Mouse (Mus musculus): ENCODE results near the gene Mtch2. TPM values are rescaled to one million over a fixed set of nuclear protein-coding genes. Genes with fewer than 3 reads are reported as not detected.
A peak's percentile ranks its signal among the peaks of the same experiment; 100 is the strongest.
"Not testable (repeated sequence)": the region's sequence is repeated elsewhere in the genome, so short reads cannot be mapped to it uniquely, and the experiment has no call there.

Mtch2 gene
- polyA plus RNA-seq, 1 experiment from 2014 or later: 234 TPM

GRCm38 (mm10) chr2:90893673-90894298 is 46.8 kb downstream of the Mtch2 start:
- Histone ChIP-seq H3K36me3 (peaks cover 61% of the 10 kb centered on the region), H3K27ac (no peak overlapping the region), H3K27me3 (ENCODE audit: insufficient read depth, poor library complexity, severe bottlenecking) (peaks cover 39% of the 10 kb centered on the region), H3K9me3 (no peaks in the 10 kb centered on the region), H3K4me1 (replicated peaks) (peaks cover 13% of the 10 kb centered on the region), H3K4me3 (no peak overlapping the region)
- DNase-seq (ENCODE audit: low spot score): no peak
- WGBS: 94% methylated on average over 6 of the region's 6 CpGs

DNA sequence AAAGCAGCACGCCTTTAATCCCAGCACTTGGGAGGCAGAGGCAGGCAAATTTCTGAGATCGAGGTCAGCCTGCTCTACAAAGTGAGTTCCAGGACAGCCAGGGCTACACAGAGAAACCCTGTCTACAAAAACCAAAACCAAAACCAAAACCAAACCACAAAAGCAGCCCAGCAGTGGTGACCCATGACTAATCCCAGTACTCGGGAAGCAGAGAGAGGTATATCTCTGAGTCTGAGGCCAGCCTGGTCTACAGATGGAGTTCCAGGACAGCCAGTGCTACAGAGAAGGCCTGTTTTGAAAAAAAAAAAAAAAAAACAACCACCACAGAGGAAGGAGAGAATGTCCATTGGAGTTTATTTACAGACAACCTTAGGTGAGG is 47.3 kb downstream of the Mtch2 start:
- not testable (repeated sequence) for H3K9me3 ChIP-seq; H3K4me3 ChIP-seq; H3K27ac ChIP-seq; DNase-seq (ENCODE audit: low spot score)
- Histone ChIP-seq H3K27me3 (ENCODE audit: insufficient read depth, poor library complexity, severe bottlenecking) (peaks cover 34% of the 10 kb centered on the region), H3K36me3 (peaks cover 66% of the 10 kb centered on the region), H3K4me1 (replicated peaks) (peaks cover 11% of the 10 kb centered on the region)
- 93% methylated on average over 3 of the region's 3 CpGs for WGBS

GRCm38 (mm10) chr2:90903398-90903797 is 56.4 kb downstream of the Mtch2 start:
- peaks cover 23% of the 10 kb centered on the region for H3K4me1 ChIP-seq (replicated peaks)
- H3K27me3 ChIP-seq (ENCODE audit: insufficient read depth, poor library complexity, severe bottlenecking): no peaks in the 10 kb centered on the region
- peak overlapping the region; percentile 98 for H3K27ac ChIP-seq
- no peak for DNase-seq (ENCODE audit: low spot score)
- peak overlapping the region; percentile 91 for H3K4me3 ChIP-seq
- WGBS: 89% methylated on average over 2 of the region's 2 CpGs
- no peaks in the 10 kb centered on the region for H3K9me3 ChIP-seq
- peaks cover 72% of the 10 kb centered on the region for H3K36me3 ChIP-seq

GRCm38 (mm10) chr2:90904076-90904855 is 57.3 kb downstream of the Mtch2 start, which contains the start of the genes Kbtbd4 and Ndufs3:
Gene Kbtbd4, plus strand, starts transcription at chr2:90904740.
Gene Ndufs3, minus strand, starts transcription at chr2:90904827.
- Histone ChIP-seq H3K36me3 (peaks cover 72% of the 10 kb centered on the region), H3K27me3 (ENCODE audit: insufficient read depth, poor library complexity, severe bottlenecking) (no peaks in the 10 kb centered on the region), H3K4me1 (replicated peaks) (peaks cover 23% of the 10 kb centered on the region), H3K9me3 (no peaks in the 10 kb centered on the region), H3K4me3 (peak within 1 kb of the TSS; percentile 91), H3K27ac (peak within 1 kb of the TSS; percentile 98)
- peak; percentile 91 for DNase-seq (ENCODE audit: low spot score)
- WGBS: under 1% methylated on average over 43 of the region's 43 CpGs

GRCm38 (mm10) chr2:90904856-90905224 is 57.9 kb downstream of the Mtch2 start:
- Histone ChIP-seq H3K9me3 (no peaks in the 10 kb centered on the region), H3K4me3 (peak overlapping the region; percentile 91), H3K27ac (peak overlapping the region; percentile 98), H3K4me1 (replicated peaks) (peaks cover 23% of the 10 kb centered on the region), H3K36me3 (peaks cover 72% of the 10 kb centered on the region), H3K27me3 (ENCODE audit: insufficient read depth, poor library complexity, severe bottlenecking) (no peaks in the 10 kb centered on the region)
- DNase-seq (ENCODE audit: low spot score): no peak
- WGBS: under 1% methylated on average over 21 of the region's 21 CpGs

GRCm38 (mm10) chr2:90906721-90907120 is 59.8 kb downstream of the Mtch2 start:
- 97% methylated on average over 2 of the region's 2 CpGs for WGBS
- Histone ChIP-seq H3K9me3 (no peaks in the 10 kb centered on the region), H3K4me1 (replicated peaks) (peaks cover 23% of the 10 kb centered on the region), H3K27ac (no peak overlapping the region), H3K4me3 (no peak overlapping the region), H3K27me3 (ENCODE audit: insufficient read depth, poor library complexity, severe bottlenecking) (no peaks in the 10 kb centered on the region), H3K36me3 (peaks cover 72% of the 10 kb centered on the region)
- DNase-seq (ENCODE audit: low spot score): no peak

DNA sequence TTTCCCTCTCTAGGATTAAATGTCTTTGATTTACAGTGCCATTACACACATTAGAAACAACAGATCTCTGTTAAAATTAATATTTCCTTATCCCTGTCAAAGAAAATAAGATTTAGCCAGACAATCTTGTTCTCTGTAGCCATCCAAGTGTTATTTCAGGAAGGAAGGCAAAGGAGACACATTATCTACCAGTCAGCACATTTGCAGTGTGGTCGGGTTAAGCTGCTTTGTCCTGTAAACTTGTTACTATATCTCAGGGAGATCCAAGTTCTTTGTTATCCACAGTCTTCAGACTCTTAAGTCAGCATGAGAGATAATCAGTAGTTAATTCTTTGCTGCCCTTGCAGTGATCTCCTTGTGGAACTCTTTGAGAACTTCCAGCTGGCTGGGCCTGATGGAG is 63.9 kb downstream of the Mtch2 start:
- Histone ChIP-seq H3K27ac (no peak overlapping the region), H3K9me3 (no peaks in the 10 kb centered on the region), H3K36me3 (peaks cover 84% of the 10 kb centered on the region), H3K27me3 (ENCODE audit: insufficient read depth, poor library complexity, severe bottlenecking) (no peaks in the 10 kb centered on the region), H3K4me3 (no peak overlapping the region), H3K4me1 (replicated peaks) (peaks cover 10% of the 10 kb centered on the region)
- no peak for DNase-seq (ENCODE audit: low spot score)
- WGBS: 92% methylated on average over 1 of the region's 1 CpGs

- H3K27ac ChIP-seq: no peak overlapping the region
- peaks cover 77% of the 10 kb centered on the region for H3K36me3 ChIP-seq
- no peaks in the 10 kb centered on the region for H3K27me3 ChIP-seq (ENCODE audit: insufficient read depth, poor library complexity, severe bottlenecking)
- peaks cover 15% of the 10 kb centered on the region for H3K4me1 ChIP-seq (replicated peaks)
- H3K9me3 ChIP-seq: no peaks in the 10 kb centered on the region
- WGBS: 93% methylated on average over 1 of the region's 1 CpGs
- DNase-seq (ENCODE audit: low spot score): no peak
- no peak overlapping the region for H3K4me3 ChIP-seq
Observed at GRCm38 (mm10) chr2:90911668-90912067, 64.7 kb downstream of the Mtch2 start.

GRCm38 (mm10) chr2:90913671-90914070 is 66.7 kb downstream of the Mtch2 start:
- H3K4me1 ChIP-seq (replicated peaks): peaks cover 33% of the 10 kb centered on the region
- H3K27ac ChIP-seq: no peak overlapping the region
- no peak overlapping the region for H3K4me3 ChIP-seq
- peaks cover 57% of the 10 kb centered on the region for H3K36me3 ChIP-seq
- WGBS: 97% methylated on average over 2 of the region's 2 CpGs
- DNase-seq (ENCODE audit: low spot score): no peak
- H3K27me3 ChIP-seq (ENCODE audit: insufficient read depth, poor library complexity, severe bottlenecking): no peaks in the 10 kb centered on the region; the same call in 1 of the 2 replicates
- H3K9me3 ChIP-seq: no peaks in the 10 kb centered on the region

GRCm38 (mm10) chr2:90915516-90915915 is 68.6 kb downstream of the Mtch2 start:
- Histone ChIP-seq H3K27me3 (ENCODE audit: insufficient read depth, poor library complexity, severe bottlenecking) (no peaks in the 10 kb centered on the region; the same call in 1 of the 2 replicates), H3K9me3 (no peaks in the 10 kb centered on the region), H3K4me1 (replicated peaks) (peaks cover 33% of the 10 kb centered on the region), H3K4me3 (no peak overlapping the region), H3K36me3 (peaks cover 38% of the 10 kb centered on the region), H3K27ac (no peak overlapping the region)
- DNase-seq (ENCODE audit: low spot score): no peak
- 86% methylated on average over 1 of the region's 1 CpGs for WGBS

Other genes with a start within 250 kb of the Mtch2 start
- 51.0 and 60.0 TPM in 2 replicates for gene Nup160, start 169.9 kb upstream of the Mtch2 start, polyA plus RNA-seq (2016; fragmentation: Nextera tagmentation; extraction: Ambion mirVana)
- gene Fnbp4, start 101.8 kb upstream of the Mtch2 start, polyA plus RNA-seq (2016; fragmentation: Nextera tagmentation; extraction: Ambion mirVana): 107 and 119 TPM in 2 replicates
- gene Agbl2, start 64.4 kb upstream of the Mtch2 start, polyA plus RNA-seq (2016; fragmentation: Nextera tagmentation; extraction: Ambion mirVana): 1.1 and 1.5 TPM in 2 replicates
- 2.4 and 9.6 TPM in 2 replicates for gene C1qtnf4, start 38.7 kb downstream of the Mtch2 start, polyA plus RNA-seq (2016; fragmentation: Nextera tagmentation; extraction: Ambion mirVana)
- 55.9 and 56.8 TPM in 2 replicates for gene Kbtbd4, start 57.6 kb downstream of the Mtch2 start, polyA plus RNA-seq (2016; fragmentation: Nextera tagmentation; extraction: Ambion mirVana)
- gene Ndufs3, start 57.7 kb downstream of the Mtch2 start, polyA plus RNA-seq (2016; fragmentation: Nextera tagmentation; extraction: Ambion mirVana): 189 and 220 TPM in 2 replicates
- 129 and 141 TPM in 2 replicates for gene Celf1, start 93.2 kb downstream of the Mtch2 start, polyA plus RNA-seq (2016; fragmentation: Nextera tagmentation; extraction: Ambion mirVana)
- gene Rapsn, start 188.5 kb downstream of the Mtch2 start, polyA plus RNA-seq (2016; fragmentation: Nextera tagmentation; extraction: Ambion mirVana): 0.41 and 1.7 TPM in 2 replicates
- 341 and 347 TPM in 2 replicates for gene Psmc3, start 206.9 kb downstream of the Mtch2 start, polyA plus RNA-seq (2016; fragmentation: Nextera tagmentation; extraction: Ambion mirVana)
- 21.3 and 25.8 TPM in 2 replicates for gene Slc39a13, start 223.3 kb downstream of the Mtch2 start, polyA plus RNA-seq (2016; fragmentation: Nextera tagmentation; extraction: Ambion mirVana)
- gene Spi1, start 235.2 kb downstream of the Mtch2 start, polyA plus RNA-seq (2016; fragmentation: Nextera tagmentation; extraction: Ambion mirVana): 4.3 TPM in 2 replicates

Measured in hindbrain, embryonic 10.5 days (tissue).